Mouse (Mus musculus): ENCODE results near the gene Rpl9-ps6.

DNA sequence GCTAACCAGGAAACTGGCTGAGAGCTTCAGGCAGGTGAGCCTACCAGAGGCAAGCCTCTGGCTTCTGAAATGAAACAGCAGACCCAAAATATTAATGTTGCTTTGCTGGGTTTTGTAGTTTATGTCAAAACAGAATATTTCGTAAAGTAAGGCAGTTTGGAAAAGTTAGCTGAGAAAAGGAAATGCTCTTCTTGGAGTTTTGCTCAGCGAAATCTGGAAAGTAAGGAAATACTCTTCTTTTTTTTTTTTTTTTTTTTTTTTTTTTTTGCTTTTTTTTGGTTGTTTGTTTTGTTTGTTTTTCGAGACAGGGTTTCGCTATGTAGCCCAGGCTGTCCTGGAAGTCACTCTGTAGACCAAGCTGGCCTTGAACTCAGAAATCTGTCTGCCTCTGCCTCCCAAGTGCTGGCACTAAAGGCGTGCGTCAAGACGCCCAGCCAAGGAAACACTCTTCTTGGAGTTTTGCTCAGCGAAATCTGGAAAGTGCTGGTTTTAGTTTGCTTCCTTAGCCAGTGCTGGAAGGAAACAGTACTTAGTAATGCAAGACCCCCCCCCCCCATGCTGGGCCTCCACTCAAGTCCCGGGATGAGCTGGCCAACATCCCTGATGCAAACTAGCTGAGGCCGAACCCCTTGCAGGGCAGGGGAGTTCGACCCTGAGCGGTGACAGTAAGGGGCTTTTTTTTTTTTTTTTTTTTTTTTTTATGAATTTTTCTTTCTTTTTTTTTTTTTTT, 23.0 kb upstream of the Rpl9-ps6 start:
- TF ChIP-seq CTCF (IDR thresholded peaks at IDR 0.05; ENCODE audit: low read depth) (no peak), EP300 (IDR thresholded peaks at IDR 0.05; ENCODE audit: low read depth) (no peak)
